Comparison of ENCODE assay signal across 7 mouse cellular contexts in the genomic region with DNA sequence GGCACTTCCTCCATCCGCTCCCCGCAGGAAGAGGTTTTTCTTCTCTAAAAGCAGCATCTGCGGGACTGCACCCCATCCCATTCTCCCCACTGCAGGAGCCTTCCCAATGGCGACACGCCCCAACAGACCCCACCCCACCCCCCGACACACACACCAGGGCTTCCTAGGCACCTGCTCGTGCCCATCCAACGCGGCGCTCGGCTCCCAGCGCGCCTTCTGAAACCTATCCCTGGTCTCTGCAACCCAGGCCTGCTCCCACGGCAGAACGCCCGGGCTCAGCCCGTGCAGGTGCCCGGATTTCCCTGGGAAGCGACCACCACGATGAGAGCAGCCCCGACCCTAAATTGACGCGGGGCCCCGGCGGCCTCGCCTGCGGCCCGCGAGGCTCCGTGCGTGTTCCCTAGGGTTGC. TPM values are rescaled to one million over a fixed set of nuclear protein-coding genes. Genes with fewer than 3 reads are reported as not detected.
DNase-seq lines count a peak whose midpoint lies in the region; ATAC-seq lines count a peak whose summit lies in the region.

No protein-coding gene starts in this region.

- intact Hi-C loops in left cerebral cortex, postnatal 25 days (cut with DNase I) = no loop called here

- peaks cover 14% of the 10 kb centered on the region for H3K4me1 ChIP-seq in forebrain, embryonic 11.5 days (replicated peaks; ENCODE audit: control insufficient read depth, insufficient read depth, low read length)
- H3K4me1 ChIP-seq in kidney, embryonic 15.5 days = peaks cover 67% of the 10 kb centered on the region
- H3K4me1 ChIP-seq in midbrain, embryonic 16.5 days (ENCODE audit: control insufficient read depth, insufficient read depth, low read length) = peaks cover 33% of the 10 kb centered on the region

- peak overlapping the region; percentile 61; the same call in 1 of the 2 replicates for H3K27ac ChIP-seq in forebrain, embryonic 11.5 days (ENCODE audit: low read depth, low read length)
- peak overlapping the region; percentile 93 for H3K27ac ChIP-seq in kidney, embryonic 15.5 days
- peak overlapping the region; percentile 86 for H3K27ac ChIP-seq in midbrain, embryonic 16.5 days (ENCODE audit: low read length)

- ATAC-seq in forebrain, embryonic 11.5 days (replicated peaks; ENCODE audit: low FRiP score) = peak; percentile 19
- ATAC-seq in kidney, embryonic 15.5 days (replicated peaks; ENCODE audit: low FRiP score) = no peak; the same call in 1 of the 2 replicates
- no peak; the same call in none of the 2 replicates for ATAC-seq in midbrain, embryonic 16.5 days

- H3K4me2 ChIP-seq in forebrain, embryonic 11.5 days (ENCODE audit: low read depth, low read length, severe bottlenecking) = peak overlapping the region; percentile 76
- peak overlapping the region; percentile 87 for H3K4me2 ChIP-seq in kidney, embryonic 15.5 days
- peak overlapping the region; percentile 76 for H3K4me2 ChIP-seq in midbrain, embryonic 16.5 days (ENCODE audit: low read length)

- H3K27me3 ChIP-seq in forebrain, embryonic 11.5 days (ENCODE audit: control insufficient read depth, insufficient read depth, low read length) = no peaks in the 10 kb centered on the region
- no peaks in the 10 kb centered on the region for H3K27me3 ChIP-seq in kidney, embryonic 15.5 days
- H3K27me3 ChIP-seq in midbrain, embryonic 16.5 days (ENCODE audit: control insufficient read depth, insufficient read depth, low read depth, low read length) = no peaks in the 10 kb centered on the region

- no peaks in the 10 kb centered on the region for H3K36me3 ChIP-seq in forebrain, embryonic 11.5 days (ENCODE audit: control insufficient read depth, insufficient read depth, low read length)
- H3K36me3 ChIP-seq in kidney, embryonic 15.5 days = peaks cover 24% of the 10 kb centered on the region
- no peaks in the 10 kb centered on the region for H3K36me3 ChIP-seq in midbrain, embryonic 16.5 days (ENCODE audit: control insufficient read depth, insufficient read depth, low read length)

- DNase-seq in left cerebral cortex, postnatal 25 days (ENCODE audit: low spot score in 2 of 2) = peak; percentile 23 to 39
- no peak for DNase-seq in left cerebral cortex, adult 8-10 months (ENCODE audit: low spot score in 2 of 2)
- peak; percentile 42 for DNase-seq in ZHBTc4 (ENCODE audit: low read depth, low spot score)
- DNase-seq in forebrain, embryonic 11.5 days (ENCODE audit: low spot score) = no peak
- no peak for DNase-seq in yolk sac, embryonic 10.5 days (ENCODE audit: low spot score)

- H3K9ac ChIP-seq in forebrain, embryonic 11.5 days (ENCODE audit: low read length) = peak overlapping the region; percentile 88
- H3K9ac ChIP-seq in kidney, embryonic 15.5 days = peak overlapping the region; percentile 92
- peak overlapping the region; percentile 80 for H3K9ac ChIP-seq in midbrain, embryonic 16.5 days (ENCODE audit: low read depth, low read length)

- no peaks in the 10 kb centered on the region for H3K9me3 ChIP-seq in forebrain, embryonic 11.5 days (ENCODE audit: control insufficient read depth, low read length)
- H3K9me3 ChIP-seq in kidney, embryonic 15.5 days (replicated peaks) = no peaks in the 10 kb centered on the region
- no peaks in the 10 kb centered on the region for H3K9me3 ChIP-seq in midbrain, embryonic 16.5 days (replicated peaks; ENCODE audit: control insufficient read depth, low read length, poor library complexity, severe bottlenecking)

- WGBS in forebrain, embryonic 11.5 days = 0% methylated on average over 31 of the region's 31 CpGs
- whole genome bisulfite sequencing in kidney, embryonic 15.5 days = under 1% methylated on average over 31 of the region's 31 CpGs
- WGBS in midbrain, embryonic 16.5 days = 0% methylated on average over 31 of the region's 31 CpGs

- H3K4me3 ChIP-seq in forebrain, embryonic 11.5 days (ENCODE audit: low read depth, low read length) = peak overlapping the region; percentile 90
- peak overlapping the region; percentile 93 for H3K4me3 ChIP-seq in kidney, embryonic 15.5 days (replicated peaks)
- H3K4me3 ChIP-seq in midbrain, embryonic 16.5 days (ENCODE audit: low read depth, low read length) = peak overlapping the region; percentile 63

RNA-seq across cellular contexts. Expression of gene Ube2v1, which starts 0.7 kb away (rescaled TPM):
- total RNA-seq in left cerebral cortex, postnatal 25 days (2021) = 100 to 1,000 TPM; 254 to 264 TPM
- total RNA-seq in left cerebral cortex, adult 8-10 months (2022) = 100 to 1,000 TPM; 257 to 274 (median 265) TPM
- 333 and 334 TPM in 2 replicates for polyA plus RNA-seq in forebrain, embryonic 11.5 days (2014; fragmentation: Nextera tagmentation; extraction: Ambion mirVana)
- 284 and 313 TPM in 2 replicates for polyA plus RNA-seq in kidney, embryonic 15.5 days (2015; fragmentation: Nextera tagmentation; extraction: Ambion mirVana)
- 321 and 344 TPM in 2 replicates for polyA plus RNA-seq in midbrain, embryonic 16.5 days (2015; fragmentation: Nextera tagmentation; extraction: Ambion mirVana)

RNA-seq across cellular contexts. Expression of gene Gm20431, which starts 30.1 kb away (rescaled TPM):
- 10 to 100 TPM; 43.9 to 47.8 TPM for total RNA-seq in left cerebral cortex, postnatal 25 days (2021)
- total RNA-seq in left cerebral cortex, adult 8-10 months (2022) = 10 to 100 TPM; 26.0 to 42.5 (median 32.6) TPM
- polyA plus RNA-seq in forebrain, embryonic 11.5 days (2014; fragmentation: Nextera tagmentation; extraction: Ambion mirVana) = 6.6 and 15.1 TPM in 2 replicates
- 12.1 and 12.8 TPM in 2 replicates for polyA plus RNA-seq in kidney, embryonic 15.5 days (2015; fragmentation: Nextera tagmentation; extraction: Ambion mirVana)
- 7.7 and 9.2 TPM in 2 replicates for polyA plus RNA-seq in midbrain, embryonic 16.5 days (2015; fragmentation: Nextera tagmentation; extraction: Ambion mirVana)

RNA-seq across cellular contexts. Expression of gene Cebpb, which starts 57.5 kb away (rescaled TPM):
- total RNA-seq in left cerebral cortex, postnatal 25 days (2021) = 10 to 100 TPM; 12.1 to 12.7 TPM
- 10 to 100 TPM; 12.1 to 20.6 (median 15.1) TPM for total RNA-seq in left cerebral cortex, adult 8-10 months (2022)
- polyA plus RNA-seq in forebrain, embryonic 11.5 days (2014; fragmentation: Nextera tagmentation; extraction: Ambion mirVana) = 1.7 and 2.6 TPM in 2 replicates
- polyA plus RNA-seq in kidney, embryonic 15.5 days (2015; fragmentation: Nextera tagmentation; extraction: Ambion mirVana) = 5.1 and 5.7 TPM in 2 replicates
- polyA plus RNA-seq in midbrain, embryonic 16.5 days (2015; fragmentation: Nextera tagmentation; extraction: Ambion mirVana) = 0.37 and 0.60 TPM in 2 replicates

RNA-seq across cellular contexts. Expression of gene Tmem189, which starts 58.4 kb away (rescaled TPM):
- total RNA-seq in left cerebral cortex, postnatal 25 days (2021) = 10 to 100 TPM; 49.7 to 54.0 TPM
- 10 to 100 TPM; 39.8 to 49.3 (median 44.1) TPM for total RNA-seq in left cerebral cortex, adult 8-10 months (2022)
- polyA plus RNA-seq in forebrain, embryonic 11.5 days (2014; fragmentation: Nextera tagmentation; extraction: Ambion mirVana) = 35.1 and 39.2 TPM in 2 replicates
- polyA plus RNA-seq in kidney, embryonic 15.5 days (2015; fragmentation: Nextera tagmentation; extraction: Ambion mirVana) = 47.3 and 48.1 TPM in 2 replicates
- 29.7 and 30.3 TPM in 2 replicates for polyA plus RNA-seq in midbrain, embryonic 16.5 days (2015; fragmentation: Nextera tagmentation; extraction: Ambion mirVana)

Comparison
In these comparisons a context has a peak if more than half of its experiments do, and no peak if none do; other contexts are left out.
1. DNase-seq: peak in left cerebral cortex, postnatal 25 days (2 of 2) and ZHBTc4 (single experiment); none in left cerebral cortex, adult 8-10 months (0 of 2), forebrain, embryonic 11.5 days (single experiment) and yolk sac, embryonic 10.5 days (single experiment).
2. Peak in every context shown above with its lines, with median percentiles within 50 percentile points of each other: H3K27ac ChIP-seq, H3K4me2 ChIP-seq, H3K4me3 ChIP-seq and H3K9ac ChIP-seq.